Mouse (Mus musculus) heart, embryonic 16.5 days (tissue): Measurements from ENCODE around the gene Elmod2. TPM values are rescaled to one million over a fixed set of nuclear protein-coding genes. Genes with fewer than 3 reads are reported as not detected.

Experiments
- ATAC-seq: fragments of 200-750 bp; cut with Nextera tagmentation; replicated peaks from 2 replicates; pipeline ENCODE4 v1.8.0; 2017; ENCODE audit warnings: moderate number of reproducible peaks; ENCODE audit not compliant: insufficient read depth, low FRiP score; ENCODE audit errors: extremely low read depth
- H3K27ac ChIP-seq: fragments of 300-500 bp; sonication (generic); 2 replicates; pipeline ENCODE4 v1.5.1; 2014; ENCODE audit warnings: mild to moderate bottlenecking, low read length, control low read depth, moderate library complexity
- H3K27me3 ChIP-seq: fragments of 300-500 bp; sonication (generic); 2 replicates; pipeline ENCODE4 v1.6.1; 2014; ENCODE audit warnings: low read length, mixed read lengths; ENCODE audit not compliant: control insufficient read depth, insufficient read depth
- H3K36me3 ChIP-seq: fragments of 300-500 bp; sonication (generic); 2 replicates; pipeline ENCODE4 v1.6.1; 2014; ENCODE audit not compliant: control insufficient read depth, insufficient read depth
- H3K4me1 ChIP-seq: fragments of 300-500 bp; sonication (generic); 2 replicates; pipeline ENCODE4 v1.6.1; 2014; ENCODE audit warnings: low read length, mixed read lengths; ENCODE audit not compliant: control insufficient read depth, insufficient read depth
- H3K4me2 ChIP-seq: fragments of 300-500 bp; sonication (generic); 2 replicates; pipeline ENCODE4 v1.6.1; 2014; ENCODE audit warnings: low read depth, mild to moderate bottlenecking, control low read depth, low read length
- H3K4me3 ChIP-seq: fragments of 300-500 bp; sonication (generic); 2 replicates; pipeline ENCODE4 v1.5.1; 2014; ENCODE audit warnings: mild to moderate bottlenecking, control low read depth, low read length
- H3K9ac ChIP-seq: fragments of 300-500 bp; sonication (generic); 2 replicates; pipeline ENCODE4 v1.6.1; 2014; ENCODE audit warnings: low read length, control low read depth
- H3K9me3 ChIP-seq: fragments of 300-500 bp; sonication (generic); replicated peaks from 2 replicates; pipeline ENCODE4 v1.6.1; 2016; ENCODE audit warnings: low read length; ENCODE audit not compliant: control insufficient read depth
- WGBS: fragments of 180-500 bp; shearing (Covaris S2); extraction: QIAGEN DNeasy Blood & Tissue Kit; methylation state at CpG from one replicate; pipeline ENCODE4 v1.1.7; 2014; 5-methylcytosine and 5-hydroxymethylcytosine counted together
- polyA plus RNA-seq: library from polyadenylated mRNA; unstranded; fragments of >200 nt; fragmentation: Nextera tagmentation; extraction: Ambion mirVana; gene quantifications from 2 replicates; pipeline ENCODE4 v1.2.1, GENCODE M21; 2015

Elmod2 gene
- 9.8 and 10.4 TPM in 2 replicates for polyA plus RNA-seq

- under 1% methylated on average over 85 of the region's 85 CpGs for WGBS
- peak; percentile 99 for ATAC-seq
- Histone ChIP-seq H3K4me2 (peak within 1 kb of the TSS; percentile 87), H3K9me3 (no peaks in the 10 kb centered on the region), H3K27ac (peak within 1 kb of the TSS; percentile 43; the same call in 1 of the 2 replicates), H3K4me1 (0 out of 2 replicates have a peak, but pooled peaks cover 2% of the 10 kb centered on the region), H3K4me3 (peak within 1 kb of the TSS; percentile 76), H3K27me3 (0 out of 2 replicates have a peak, but pooled peaks cover 3% of the 10 kb centered on the region), H3K36me3 (no peaks in the 10 kb centered on the region), H3K9ac (peak within 1 kb of the TSS; percentile 78)
Observed at GRCm38 (mm10) chr8:83331899-83332697, at the start of gene Elmod2. Gene Elmod2 (minus strand): TSS chr8:83332486.

GRCm38 (mm10) chr8:83381016-83381415 lies 48.7 kb upstream of the Elmod2 start:
- H3K4me1 ChIP-seq, result no peaks in the 10 kb centered on the region
- H3K9me3 ChIP-seq, result no peaks in the 10 kb centered on the region
- no peak for ATAC-seq
- H3K4me3 ChIP-seq, result no peak overlapping the region
- no peak overlapping the region for H3K9ac ChIP-seq
- 73% methylated on average over 2 of the region's 2 CpGs for WGBS
- H3K27ac ChIP-seq, result no peak overlapping the region
- H3K36me3 ChIP-seq, result no peaks in the 10 kb centered on the region
- H3K4me2 ChIP-seq, result no peak overlapping the region
- H3K27me3 ChIP-seq, result no peaks in the 10 kb centered on the region

- no peak overlapping the region for H3K9ac ChIP-seq
- H3K4me3 ChIP-seq, result no peak overlapping the region
- H3K36me3 ChIP-seq, result no peaks in the 10 kb centered on the region
- H3K27me3 ChIP-seq, result no peaks in the 10 kb centered on the region
- no peaks in the 10 kb centered on the region for H3K9me3 ChIP-seq
- no peak overlapping the region for H3K27ac ChIP-seq
- H3K4me2 ChIP-seq, result no peak overlapping the region
- H3K4me1 ChIP-seq, result no peaks in the 10 kb centered on the region
- no peak for ATAC-seq
- 49% methylated on average over 4 of the region's 4 CpGs for WGBS
Observed at GRCm38 (mm10) chr8:83380141-83380540, 47.9 kb upstream of the Elmod2 start.

- H3K9me3 ChIP-seq, result no peaks in the 10 kb centered on the region
Observed at GRCm38 (mm10) chr8:83377231-83377630, 44.9 kb upstream of the Elmod2 start.

GRCm38 (mm10) chr8:83363156-83363769 lies 31.0 kb upstream of the Elmod2 start:
- H3K9me3 ChIP-seq, result no peaks in the 10 kb centered on the region
- no peak overlapping the region for H3K9ac ChIP-seq
- ATAC-seq, result no peak
- no peaks in the 10 kb centered on the region for H3K4me1 ChIP-seq
- no peak overlapping the region for H3K27ac ChIP-seq
- H3K4me2 ChIP-seq, result no peak overlapping the region
- H3K4me3 ChIP-seq, result no peak overlapping the region
- WGBS, result 67% methylated on average over 7 of the region's 7 CpGs
- no peaks in the 10 kb centered on the region for H3K27me3 ChIP-seq
- no peaks in the 10 kb centered on the region for H3K36me3 ChIP-seq

More at GRCm38 (mm10) chr8:83377231-83377630, 44.9 kb upstream of the Elmod2 start:
- Histone ChIP-seq H3K36me3 (no peaks in the 10 kb centered on the region), H3K27me3 (no peaks in the 10 kb centered on the region), H3K4me3 (no peak overlapping the region), H3K27ac (no peak overlapping the region), H3K4me1 (no peaks in the 10 kb centered on the region), H3K4me2 (no peak overlapping the region), H3K9ac (no peak overlapping the region)
- ATAC-seq, result no peak

- 87% methylated on average over 2 of the region's 2 CpGs for WGBS
- H3K27me3 ChIP-seq, result peaks cover 6% of the 10 kb centered on the region; the same call in 1 of the 2 replicates
Observed at GRCm38 (mm10) chr8:83351315-83351714, 19.0 kb upstream of the Elmod2 start.

GRCm38 (mm10) chr8:83348263-83348662 lies 16.0 kb upstream of the Elmod2 start, which contains the start of gene Mgat4d:
Gene Mgat4d (plus strand): TSS chr8:83348471.
- no peaks in the 10 kb centered on the region for H3K9me3 ChIP-seq
- H3K27me3 ChIP-seq, result peaks cover 6% of the 10 kb centered on the region; the same call in 1 of the 2 replicates
- WGBS, result 56% methylated on average over 18 of the region's 18 CpGs
- no peak within 1 kb of the TSS for H3K9ac ChIP-seq
- H3K4me3 ChIP-seq, result no peak within 1 kb of the TSS
- no peak within 1 kb of the TSS for H3K4me2 ChIP-seq
- H3K4me1 ChIP-seq, result no peaks in the 10 kb centered on the region
- H3K27ac ChIP-seq, result no peak within 1 kb of the TSS
- ATAC-seq, result no peak
- no peaks in the 10 kb centered on the region for H3K36me3 ChIP-seq

More at GRCm38 (mm10) chr8:83351315-83351714, 19.0 kb upstream of the Elmod2 start:
- no peaks in the 10 kb centered on the region for H3K9me3 ChIP-seq
- no peak overlapping the region for H3K9ac ChIP-seq
- no peak for ATAC-seq
- no peaks in the 10 kb centered on the region for H3K4me1 ChIP-seq
- H3K27ac ChIP-seq, result no peak overlapping the region
- no peak overlapping the region for H3K4me3 ChIP-seq
- no peak overlapping the region for H3K4me2 ChIP-seq
- H3K36me3 ChIP-seq, result no peaks in the 10 kb centered on the region

GRCm38 (mm10) chr8:83342693-83343092 lies 10.4 kb upstream of the Elmod2 start:
- Histone ChIP-seq H3K4me3 (no peak overlapping the region), H3K27ac (no peak overlapping the region), H3K4me1 (no peaks in the 10 kb centered on the region), H3K27me3 (peaks cover 5% of the 10 kb centered on the region; the same call in 1 of the 2 replicates), H3K9ac (no peak overlapping the region), H3K4me2 (no peak overlapping the region), H3K36me3 (no peaks in the 10 kb centered on the region), H3K9me3 (peaks cover 2% of the 10 kb centered on the region; the same call in 1 of the 2 replicates)
- no peak for ATAC-seq

GRCm38 (mm10) chr8:83342076-83342475 lies 9.8 kb upstream of the Elmod2 start:
- Histone ChIP-seq H3K9ac (no peak overlapping the region), H3K9me3 (peaks cover 2% of the 10 kb centered on the region; the same call in 1 of the 2 replicates), H3K36me3 (no peaks in the 10 kb centered on the region), H3K27ac (no peak overlapping the region), H3K27me3 (no peaks in the 10 kb centered on the region; the same call in 1 of the 2 replicates), H3K4me3 (no peak overlapping the region), H3K4me1 (no peaks in the 10 kb centered on the region), H3K4me2 (no peak overlapping the region)
- WGBS, result 79% methylated on average over 3 of the region's 3 CpGs
- no peak for ATAC-seq
